Mouse (Mus musculus): ENCODE data around the gene Sobp.

DNA sequence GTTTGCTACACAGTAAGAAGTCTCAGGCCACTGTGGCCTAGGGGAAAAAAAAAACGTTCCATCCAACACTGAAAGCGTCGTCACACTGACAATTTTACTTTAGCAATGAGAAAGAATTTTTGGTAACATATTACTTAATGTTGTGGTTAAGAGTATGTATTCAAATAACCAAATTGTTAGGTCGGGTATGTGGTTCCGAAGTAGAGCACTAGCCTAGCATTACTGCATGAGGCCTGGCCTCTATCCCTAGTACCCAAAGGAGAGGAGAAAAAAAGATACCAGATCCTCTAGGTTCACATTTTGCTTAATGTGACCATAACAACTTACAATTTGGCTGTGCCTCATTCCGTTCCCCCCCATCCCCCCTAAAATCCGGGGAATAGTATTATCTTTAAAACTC lies 46.1 kb upstream of the Sobp start:
- no peak for TF ChIP-seq HCFC1 (IDR thresholded peaks at IDR 0.05; ENCODE audit: borderline replicate concordance, insufficient read depth, low read length)
- TF ChIP-seq ZNF384 (IDR thresholded peaks at IDR 0.05; ENCODE audit: low read depth, low read length) = no peak
- TF ChIP-seq MAFK (IDR thresholded peaks at IDR 0.05; ENCODE audit: insufficient read depth, low read depth, low read length) = no peak
- no peak for TF ChIP-seq ZC3H11A (IDR thresholded peaks at IDR 0.05; ENCODE audit: borderline replicate concordance, low read depth, low read length)
- no peak for TF ChIP-seq CHD2 (IDR thresholded peaks at IDR 0.05; ENCODE audit: low read depth, low read length)
